Mouse (Mus musculus) adrenal gland, adult 8-10 months (tissue): ENCODE measurements around the gene Endou. TPM values are rescaled to one million over a fixed set of nuclear protein-coding genes. Genes with fewer than 3 reads are reported as not detected.
A peak's percentile ranks its signal among the peaks of the same experiment; 100 is the strongest.
"Not testable (repeated sequence)": the region's sequence is repeated elsewhere in the genome, so short reads cannot be mapped to it uniquely, and the experiment has no call there.

Source experiments
- DNase-seq: peaks from one replicate; pipeline ENCODE4 v3.0.0; 2022
- total RNA-seq, 4 experiments: library from RNA; stranded (reverse); gene quantifications; 2 replicates each; pipeline ENCODE4 v1.2.4; 2022

Endou gene
- total RNA-seq, 4 experiments from 2014 or later, result 0.35 to 1.2 (median 0.75) TPM

- no peak for DNase-seq
Measured at GRCm38 (mm10) chr15:97679991-97680681, 51.0 kb downstream of the Endou start.

- DNase-seq, result no peak
Measured at GRCm38 (mm10) chr15:97677341-97677740, 53.8 kb downstream of the Endou start.

GRCm38 (mm10) chr15:97675927-97676326, 55.2 kb downstream of the Endou start:
- DNase-seq, result no peak

GRCm38 (mm10) chr15:97674423-97674822, 56.7 kb downstream of the Endou start:
- no peak for DNase-seq

- no peak for DNase-seq
Measured at GRCm38 (mm10) chr15:97673256-97674000, 57.7 kb downstream of the Endou start.

GRCm38 (mm10) chr15:97672211-97672765, 58.9 kb downstream of the Endou start:
- DNase-seq, result no peak

GRCm38 (mm10) chr15:97670554-97670953, 60.6 kb downstream of the Endou start:
- no peak for DNase-seq

GRCm38 (mm10) chr15:97668158-97668877, 62.8 kb downstream of the Endou start:
- DNase-seq, result not testable (repeated sequence)

- DNase-seq, result peak; percentile 36
Measured at GRCm38 (mm10) chr15:97667437-97667836, 63.7 kb downstream of the Endou start.

GRCm38 (mm10) chr15:97666457-97666770, 64.7 kb downstream of the Endou start:
- DNase-seq, result no peak

- DNase-seq, result no peak
Measured at GRCm38 (mm10) chr15:97665770-97666456, 65.2 kb downstream of the Endou start.

- DNase-seq, result no peak
Measured at GRCm38 (mm10) chr15:97664981-97665668, 66.0 kb downstream of the Endou start.

GRCm38 (mm10) chr15:97663750-97664406, 67.3 kb downstream of the Endou start:
- peak; percentile 60 for DNase-seq

Other genes with a start within 250 kb of the Endou start
- gene Rpap3, start 25.5 kb downstream of the Endou start, total RNA-seq, result 10 to 100 TPM; 17.9 to 29.7 (median 26.3) TPM
- gene Rapgef3, start 36.6 kb upstream of the Endou start, total RNA-seq, result 10 to 100 TPM; 12.2 to 39.5 (median 25.7) TPM
- 100 to 1,000 TPM; 120 to 216 (median 160) TPM for gene Slc48a1, start 47.2 kb upstream of the Endou start, total RNA-seq
- gene Hdac7, start 113.2 kb upstream of the Endou start, total RNA-seq, result 100 to 1,000 TPM in 2 of 4 experiments, 10 to 100 TPM in 2; 86.1 to 106 (median 96.2) TPM
- 10 to 100 TPM in 2 of 4 experiments, 1 to 10 TPM in 2; 5.2 to 26.1 (median 16.0) TPM for gene Vdr, start 179.3 kb upstream of the Endou start, total RNA-seq
- gene Tmem106c, start 232.9 kb upstream of the Endou start, total RNA-seq, result 10 to 100 TPM; 69.3 to 87.1 (median 77.0) TPM